Mouse (Mus musculus) olfactory bulb, adult 2 months (tissue): Measurements from ENCODE around the gene Fra10ac1.

ENCODE experiments used
- CTCF ChIP-seq: fragments of 200-500 bp; IDR thresholded peaks from 2 replicates; pipeline ENCODE4 v1.5.1; 2012; ENCODE audit warnings: low read depth, mild to moderate bottlenecking, low read length, moderate library complexity; ENCODE audit not compliant: insufficient read depth
- POLR2A ChIP-seq: fragments of 200-500 bp; IDR thresholded peaks from 2 replicates; pipeline ENCODE4 v1.6.1; 2012; ENCODE audit warnings: mild to moderate bottlenecking, low read depth, low read length, moderate library complexity; ENCODE audit not compliant: insufficient read depth

DNA sequence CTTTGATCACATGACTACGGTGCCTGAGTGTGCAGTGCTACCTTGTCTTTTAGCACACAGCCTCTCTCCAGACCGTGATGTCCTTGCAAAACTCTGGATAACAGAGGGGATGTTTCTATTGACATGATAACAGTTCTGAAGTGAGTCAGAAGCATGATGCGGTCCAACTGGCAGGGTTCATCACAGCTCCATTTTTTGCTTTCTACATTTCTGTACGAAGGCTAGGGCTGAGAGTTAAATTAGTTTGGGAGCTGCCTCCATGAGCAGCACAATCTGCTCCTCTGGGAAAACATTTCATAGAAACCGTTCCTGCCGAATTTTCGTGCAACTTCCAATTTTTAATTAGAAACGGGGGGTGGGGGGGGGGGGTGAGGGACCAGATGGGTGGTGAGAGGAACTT, 25.7 kb upstream of the Fra10ac1 start:
- no peak for TF ChIP-seq POLR2A
- TF ChIP-seq CTCF: no peak
